Mouse (Mus musculus) CD4-positive naive resting alpha-beta T cell, adult 57 days (primary cell): ENCODE measurements around the gene Snupn. TPM values are rescaled to one million over a fixed set of nuclear protein-coding genes. Genes with fewer than 3 reads are reported as not detected.

Experiments
- total RNA-seq: library from RNA; stranded (reverse); gene quantifications from one replicate; pipeline ENCODE4 v1.2.4, GENCODE M21; 2023

Gene Snupn
- 8.1 TPM for total RNA-seq

DNA sequence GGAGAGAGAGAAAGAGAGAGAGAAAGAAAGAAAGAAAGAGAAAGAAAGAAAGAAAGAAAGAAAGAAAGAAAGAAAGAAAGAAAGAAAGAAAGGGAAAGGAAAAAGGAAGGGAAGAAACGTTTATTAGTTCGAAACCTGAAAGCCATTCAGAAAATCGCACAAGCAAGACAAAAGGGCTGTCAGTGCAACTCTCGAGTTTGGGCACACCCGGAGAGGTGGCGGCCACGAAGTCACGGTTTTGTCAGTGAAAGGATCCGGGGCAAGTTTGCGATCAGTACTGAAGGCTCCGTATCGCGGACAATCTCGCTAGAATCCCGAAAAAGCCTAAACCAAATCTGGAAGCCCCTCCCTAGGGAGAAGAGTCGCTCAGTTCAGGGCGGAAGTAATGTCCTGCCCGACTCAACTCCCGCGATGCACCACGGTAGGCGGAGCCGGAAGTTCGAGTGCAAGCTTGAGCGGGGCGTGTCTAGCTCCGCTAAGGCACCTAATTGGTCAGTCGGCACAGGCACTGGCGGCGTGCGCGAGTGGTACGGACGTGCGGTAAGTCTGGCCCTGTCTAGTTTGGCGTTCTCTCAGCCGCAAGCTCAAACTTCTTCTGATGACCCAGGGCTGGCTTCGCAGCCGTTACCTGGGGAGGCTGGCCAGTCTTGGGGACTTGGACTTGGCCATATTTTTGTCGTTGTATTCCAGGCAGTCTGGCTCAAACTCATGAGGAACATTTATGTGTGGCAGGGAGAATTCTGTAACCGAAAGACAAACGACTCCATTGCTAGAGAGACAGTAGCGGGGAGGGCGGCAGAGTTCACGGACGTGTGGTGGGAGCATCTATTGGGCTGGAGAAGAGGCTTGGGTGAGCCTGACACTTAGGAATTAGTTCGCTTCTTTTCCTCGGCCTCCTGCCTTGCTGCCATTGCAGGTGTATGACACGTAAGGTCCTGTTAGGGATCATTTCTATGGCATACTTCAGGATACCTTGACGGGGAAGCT lies at the start of gene Snupn:
Gene Snupn (plus strand): TSS at position 465 of the 987 bp plus-strand sequence.

DNA sequence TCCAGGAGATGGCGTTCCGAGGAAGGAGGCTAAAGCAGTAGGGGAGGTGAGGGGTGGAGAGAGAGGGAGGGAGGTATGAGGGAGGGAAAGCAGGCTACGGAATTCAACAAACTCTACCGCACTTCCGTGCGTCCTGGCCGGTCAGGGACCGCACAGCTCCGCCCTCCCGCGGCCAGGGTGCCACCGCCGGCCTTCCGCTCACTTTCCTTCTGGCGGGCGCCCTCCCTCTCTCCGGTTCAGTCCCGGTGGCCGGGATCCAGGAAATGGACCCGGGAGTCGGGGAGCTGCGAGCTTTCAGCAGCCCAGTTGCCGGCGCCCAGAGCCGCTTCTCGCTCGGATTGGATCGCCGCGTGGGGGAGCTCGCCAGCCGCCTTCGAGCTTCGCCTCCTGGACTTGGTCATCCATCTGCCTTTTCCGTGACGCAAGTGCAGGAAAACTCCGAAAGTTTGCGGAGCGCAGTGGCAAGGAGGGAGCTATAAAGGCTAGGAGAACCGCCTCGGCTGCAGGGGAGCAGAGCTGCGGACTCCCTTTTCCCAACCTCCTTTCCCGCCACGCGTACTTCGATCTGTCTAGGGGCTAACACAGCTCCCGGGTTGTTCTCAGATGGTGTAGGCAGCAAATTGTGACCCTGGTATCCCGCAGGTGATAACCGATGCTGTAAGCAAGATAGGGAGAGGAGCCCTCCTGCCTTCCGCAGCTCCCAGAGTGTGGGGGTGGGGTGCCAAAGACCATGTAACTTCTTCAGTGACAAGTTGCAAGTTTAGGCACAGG lies 22.5 kb upstream of the Snupn start, which contains the start of gene Snx33:
Gene Snx33 (minus strand): TSS at position 331 of the 771 bp plus-strand sequence.

DNA sequence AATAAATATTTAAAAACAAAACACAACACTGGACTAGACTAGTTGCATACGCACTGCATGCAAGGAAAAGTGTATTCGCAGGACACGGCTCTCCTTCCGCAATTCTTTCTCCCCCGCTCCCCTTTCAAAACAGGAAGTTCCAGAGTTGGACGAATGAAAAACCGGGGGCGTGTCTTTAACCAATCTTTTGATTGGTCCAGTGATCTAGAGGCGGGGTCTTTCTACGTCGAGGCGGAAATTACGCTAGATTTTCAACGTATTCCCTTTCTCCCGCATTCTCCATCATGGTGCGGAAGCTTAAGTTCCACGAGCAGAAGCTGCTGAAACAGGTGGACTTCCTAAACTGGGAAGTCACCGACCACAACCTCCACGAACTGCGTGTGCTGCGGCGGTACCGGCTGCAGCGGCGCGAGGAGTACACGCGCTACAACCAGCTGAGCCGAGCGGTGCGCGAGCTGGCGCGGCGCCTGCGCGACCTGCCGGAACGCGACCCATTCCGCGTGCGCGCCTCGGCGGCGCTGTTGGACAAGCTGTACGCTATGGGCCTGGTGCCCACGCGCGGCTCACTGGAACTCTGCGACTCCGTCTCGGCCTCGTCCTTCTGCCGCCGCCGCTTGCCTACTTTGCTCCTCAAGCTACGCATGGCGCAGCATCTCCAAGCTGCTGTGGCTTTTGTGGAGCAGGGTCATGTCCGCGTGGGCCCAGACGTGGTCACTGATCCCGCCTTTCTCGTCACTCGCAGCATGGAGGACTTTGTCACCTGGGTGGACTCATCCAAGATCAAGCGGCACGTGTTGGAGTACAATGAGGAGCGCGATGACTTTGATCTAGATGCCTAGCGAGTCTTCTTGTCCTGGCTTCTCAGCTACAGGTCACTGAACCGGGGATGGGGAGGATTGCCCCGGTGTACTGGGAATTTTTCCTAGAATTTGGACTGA lies 13.2 kb upstream of the Snupn start, which contains the start of gene Imp3:
Gene Imp3 (plus strand): TSS at position 253 of the 938 bp plus-strand sequence.

DNA sequence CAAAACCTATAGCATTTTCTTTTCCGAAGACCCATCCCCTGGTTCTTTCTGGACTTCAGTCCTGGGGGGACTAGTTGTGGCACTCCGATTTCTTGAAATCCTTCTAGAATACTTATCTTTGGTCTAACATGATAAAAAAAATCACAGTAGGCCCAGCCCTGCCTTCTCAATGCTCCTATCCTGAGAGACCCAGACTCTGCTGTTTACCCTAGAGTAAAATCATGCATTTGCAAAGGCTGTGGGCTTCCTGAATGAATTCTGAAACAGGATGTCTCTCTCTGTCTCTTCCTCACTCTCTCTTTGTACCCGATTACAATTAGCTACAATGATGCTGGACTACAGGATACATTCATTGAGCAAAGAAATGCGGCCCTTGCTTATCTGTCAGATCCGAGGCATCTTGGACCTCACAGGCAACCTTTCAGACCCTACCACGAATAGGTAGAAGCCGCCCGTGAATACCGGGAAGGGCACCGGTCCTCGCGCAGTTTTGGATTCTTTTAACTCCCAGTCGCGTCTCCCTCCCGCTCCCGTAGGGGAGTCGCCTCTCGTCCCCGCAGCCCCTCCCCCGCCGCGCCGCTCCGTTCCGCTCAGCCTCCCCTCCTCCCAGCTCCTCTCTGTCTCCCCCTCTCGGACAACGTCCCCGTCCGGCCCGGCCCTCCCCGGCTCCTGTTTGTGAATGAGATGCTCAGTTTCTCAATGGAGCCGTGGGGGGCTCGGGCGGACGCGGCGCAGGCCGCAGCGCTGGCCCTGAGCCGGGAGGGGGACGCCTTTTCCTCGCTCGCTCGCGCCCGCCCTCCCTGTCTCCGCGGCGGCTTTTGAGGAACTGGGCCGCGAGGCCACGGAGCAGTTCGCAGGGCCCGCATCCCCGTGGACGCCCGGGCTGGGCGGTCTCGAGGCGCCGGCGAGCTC lies 43.9 kb downstream of the Snupn start, which contains the start of gene Ptpn9:
Gene Ptpn9 (plus strand): TSS at position 638 of the 912 bp plus-strand sequence.

Other genes starting within 250 kb of the Snupn start
- gene Lingo1, start 154.4 kb upstream of the Snupn start, total RNA-seq = not detected
- gene Odf3l1, start 86.2 kb upstream of the Snupn start, total RNA-seq = not detected
- not detected for gene Cspg4, start 85.8 kb upstream of the Snupn start, total RNA-seq
- gene Snx33, start 22.5 kb upstream of the Snupn start, total RNA-seq = 14.1 TPM
- 88.9 TPM for gene Imp3, start 13.4 kb upstream of the Snupn start, total RNA-seq
- 14.0 TPM for gene Ptpn9, start 44.0 kb downstream of the Snupn start, total RNA-seq
- 111 TPM for gene Sin3a, start 121.2 kb downstream of the Snupn start, total RNA-seq
- gene Man2c1, start 179.8 kb downstream of the Snupn start, total RNA-seq = 189 TPM
- gene Neil1, start 197.4 kb downstream of the Snupn start, total RNA-seq = 34.4 TPM
- gene Commd4, start 207.5 kb downstream of the Snupn start, total RNA-seq = 96.9 TPM